Mouse (Mus musculus) adrenal gland, adult 18-20 months (tissue): ENCODE measurements around the gene Xkr8. TPM values are rescaled to one million over a fixed set of nuclear protein-coding genes. Genes with fewer than 3 reads are reported as not detected.
"Not testable (repeated sequence)": the region's sequence is repeated elsewhere in the genome, so short reads cannot be mapped to it uniquely, and the experiment has no call there.

ENCODE experiments used
- DNase-seq, 2 experiments: peaks; one replicate each; pipeline ENCODE4 v3.0.0; 2021 to 2022; ENCODE audit warnings: low spot score in 2 of 2
- total RNA-seq, 2 experiments: library from RNA; stranded (reverse); gene quantifications; 1 replicate in 1 of 2; 2 replicates in 1 of 2; pipeline ENCODE4 v1.2.3; 2021

Xkr8 gene
- total RNA-seq, 2 experiments from 2014 or later, result 4.2 to 5.9 TPM

- no peak for DNase-seq
Observed at GRCm38 (mm10) chr4:132741491-132741890, 9.1 kb upstream of the Xkr8 start.

- not testable (repeated sequence) for DNase-seq
Observed at GRCm38 (mm10) chr4:132737154-132737553, 4.8 kb upstream of the Xkr8 start.

- DNase-seq, result no peak
Observed at GRCm38 (mm10) chr4:132735894-132736293, 3.5 kb upstream of the Xkr8 start.

- DNase-seq, result no peak
Observed at GRCm38 (mm10) chr4:132735389-132735788, 3.0 kb upstream of the Xkr8 start.

- DNase-seq, result no peak
Observed at GRCm38 (mm10) chr4:132734766-132735165, 2.4 kb upstream of the Xkr8 start.

- no peak for DNase-seq
Observed at GRCm38 (mm10) chr4:132733071-132733770, 875 bp upstream of the Xkr8 start.

- DNase-seq, result no peak
Observed at GRCm38 (mm10) chr4:132731616-132732015, 730 bp downstream of the Xkr8 start.

- DNase-seq, result no peak
Observed at GRCm38 (mm10) chr4:132728233-132728632, 4.1 kb downstream of the Xkr8 start.

- DNase-seq, result no peak
Observed at GRCm38 (mm10) chr4:132718251-132718650, 14.1 kb downstream of the Xkr8 start.

- DNase-seq, result no peak
Observed at GRCm38 (mm10) chr4:132713181-132713580, 19.2 kb downstream of the Xkr8 start.

GRCm38 (mm10) chr4:132706885-132707284 is 25.5 kb downstream of the Xkr8 start:
- DNase-seq, result no peak

GRCm38 (mm10) chr4:132702076-132702475 is 30.3 kb downstream of the Xkr8 start:
- DNase-seq, result no peak

- DNase-seq, result no peak
Observed at GRCm38 (mm10) chr4:132693366-132693765, 39.0 kb downstream of the Xkr8 start.

- DNase-seq, result no peak
Observed at GRCm38 (mm10) chr4:132689634-132690033, 42.7 kb downstream of the Xkr8 start.

GRCm38 (mm10) chr4:132676771-132677539 is 55.4 kb downstream of the Xkr8 start:
- peak; percentile 33 to 34 for DNase-seq

Other genes starting within 250 kb of the Xkr8 start
- gene Sesn2, start 222.0 kb downstream of the Xkr8 start, total RNA-seq, result 10 to 100 TPM; 20.5 to 21.5 TPM
- gene Atpif1, start 198.9 kb downstream of the Xkr8 start, total RNA-seq, result 100 to 1,000 TPM; 233 to 327 TPM
- 10 to 100 TPM; 73.1 to 97.9 TPM for gene Dnajc8, start 197.0 kb downstream of the Xkr8 start, total RNA-seq
- gene Ptafr, start 168.5 kb downstream of the Xkr8 start, total RNA-seq, result 1 to 10 TPM; 1.3 to 3.9 TPM
- 10 to 100 TPM; 27.9 to 32.3 TPM for gene Eya3, start 93.6 kb downstream of the Xkr8 start, total RNA-seq
- gene Smpdl3b, start 24.7 kb upstream of the Xkr8 start, total RNA-seq, result 10 to 100 TPM in 1 of 2 experiments, under 1 TPM in 1; 0.83 to 15.0 TPM
- gene Rpa2, start 35.8 kb upstream of the Xkr8 start, total RNA-seq, result 1 to 10 TPM; 5.2 to 7.2 TPM
- gene Themis2, start 63.8 kb upstream of the Xkr8 start, total RNA-seq, result 1 to 10 TPM; 1.7 to 3.3 TPM
- 10 to 100 TPM; 31.2 to 41.0 TPM for gene Ppp1r8, start 110.6 kb upstream of the Xkr8 start, total RNA-seq
- 10 to 100 TPM; 58.8 to 59.2 TPM for gene Stx12, start 152.0 kb upstream of the Xkr8 start, total RNA-seq
- 10 to 100 TPM; 25.2 to 26.1 TPM for gene Fam76a, start 190.0 kb upstream of the Xkr8 start, total RNA-seq
- under 1 TPM; 0.43 to 0.58 TPM for gene Fgr, start 241.5 kb upstream of the Xkr8 start, total RNA-seq